Mouse (Mus musculus) brain, embryonic 14.5 days (tissue): ENCODE measurements around the gene Pask.

Experiments used
- CTCF ChIP-seq: fragments of 200-500 bp; IDR thresholded peaks from 2 replicates; pipeline ENCODE4 v1.5.1; 2012; ENCODE audit warnings: inconsistent platforms, mild to moderate bottlenecking, moderate library complexity, borderline replicate concordance; ENCODE audit not compliant: insufficient read depth, insufficient read length; ENCODE audit errors: extremely low read depth
- POLR2A ChIP-seq: fragments of 200-500 bp; IDR thresholded peaks from 2 replicates; pipeline ENCODE4 v1.6.1; 2012; ENCODE audit warnings: mild to moderate bottlenecking, inconsistent platforms, borderline replicate concordance; ENCODE audit not compliant: poor library complexity, insufficient read depth, insufficient read length, severe bottlenecking; ENCODE audit errors: extremely low read depth

DNA sequence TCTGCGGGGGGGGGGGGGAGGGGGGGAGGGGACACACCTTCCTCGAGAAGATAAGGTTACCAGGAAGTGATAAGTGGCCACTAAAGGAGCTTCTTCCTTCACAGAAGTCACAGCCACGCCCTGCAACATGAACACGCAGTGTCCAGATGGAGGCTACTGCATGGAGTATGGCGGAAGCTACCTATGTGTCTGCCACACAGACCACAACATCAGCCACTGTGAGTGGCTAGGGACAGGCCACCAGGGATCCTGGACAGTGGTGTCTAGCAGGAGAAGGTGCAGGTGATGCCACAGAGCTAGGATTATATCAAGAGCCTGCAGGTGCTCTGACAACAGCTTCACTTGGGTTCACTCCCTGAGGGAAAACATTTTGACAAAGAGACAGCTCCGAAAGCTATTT, 71.5 kb downstream of the Pask start:
- TF ChIP-seq CTCF (no peak), POLR2A (no peak)
